Mouse (Mus musculus) urinary bladder, postnatal 0 days (tissue): ENCODE data around the gene Rdh1. TPM values are rescaled to one million over a fixed set of nuclear protein-coding genes. Genes with fewer than 3 reads are reported as not detected.

ENCODE experiments used
- polyA plus RNA-seq: library from polyadenylated mRNA; unstranded; fragments of >200 nt; fragmentation: Nextera tagmentation; extraction: Ambion mirVana; gene quantifications from 2 replicates; pipeline ENCODE4 v1.2.1, GENCODE M21; 2015

Gene Rdh1
- not detected in 2 replicates for polyA plus RNA-seq

DNA sequence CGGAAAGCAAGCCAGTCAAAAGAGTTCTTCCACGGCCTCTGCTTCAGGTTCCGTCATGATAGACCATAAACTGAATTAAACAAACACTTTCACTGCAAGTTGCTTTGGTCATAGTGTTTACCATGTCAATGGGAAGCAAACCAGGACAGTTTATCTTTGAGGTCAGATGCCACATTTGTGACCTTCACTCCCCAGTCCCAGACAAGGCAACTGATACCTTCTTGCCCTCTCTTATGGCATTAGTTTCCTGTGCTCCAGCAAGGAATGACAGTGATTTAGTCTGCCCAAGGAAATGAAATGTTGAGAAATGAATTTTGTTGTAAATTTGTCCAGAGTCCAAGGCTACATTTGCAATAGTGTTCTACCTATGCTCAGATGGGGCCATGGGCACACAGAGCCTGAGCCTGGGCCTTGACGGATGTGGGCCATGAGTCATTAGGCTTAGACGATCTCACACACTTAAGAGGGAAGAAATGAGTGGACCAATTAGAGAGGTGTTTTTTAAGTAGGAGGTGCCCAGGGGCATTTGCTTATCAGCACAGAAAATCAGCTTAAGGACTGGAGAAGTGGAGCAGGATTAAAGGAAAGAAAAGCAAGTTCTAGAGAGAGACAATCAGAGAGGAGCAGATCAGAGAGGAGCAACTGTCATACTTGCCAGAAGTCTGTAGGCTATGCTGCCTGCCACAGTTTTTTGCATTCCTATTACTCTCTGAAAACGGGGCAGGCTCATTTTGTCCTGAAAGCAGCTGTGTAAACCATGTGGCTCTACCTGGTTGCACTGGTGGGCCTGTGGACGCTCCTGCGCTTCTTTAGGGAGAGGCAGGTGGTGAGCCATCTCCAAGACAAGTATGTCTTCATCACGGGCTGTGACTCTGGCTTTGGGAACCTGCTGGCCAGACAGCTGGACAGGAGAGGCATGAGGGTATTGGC, at the start of gene Rdh1, which contains the start of gene Rdh16f1:
Rdh1 (plus strand) TSS at position 541 of the 930 bp plus-strand sequence.
Rdh16f1 (plus strand) TSS at position 607 of the 930 bp plus-strand sequence.

DNA sequence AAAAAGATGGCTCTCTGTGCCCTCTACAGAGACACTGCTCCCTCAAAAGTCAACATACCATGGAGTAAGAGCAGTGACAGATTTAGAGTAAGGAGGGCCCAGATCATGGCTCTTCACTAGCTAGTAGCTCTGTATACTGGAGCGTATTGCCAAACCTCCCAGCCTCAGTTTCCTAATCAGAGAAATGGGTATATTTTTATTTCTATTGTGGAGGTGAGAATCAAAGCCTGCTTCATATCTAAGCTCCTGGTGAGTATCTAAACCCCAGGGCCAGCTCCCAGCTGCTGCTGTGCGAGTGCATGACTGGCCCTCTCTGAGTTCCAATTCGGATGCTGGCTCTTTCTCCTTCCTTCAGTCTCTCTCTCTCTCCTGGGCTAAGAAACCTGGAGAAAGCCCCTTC, 35.3 kb upstream of the Rdh1 start, which contains the start of gene Tac2:
Tac2 (plus strand) TSS at position 301 of the 400 bp plus-strand sequence.

DNA sequence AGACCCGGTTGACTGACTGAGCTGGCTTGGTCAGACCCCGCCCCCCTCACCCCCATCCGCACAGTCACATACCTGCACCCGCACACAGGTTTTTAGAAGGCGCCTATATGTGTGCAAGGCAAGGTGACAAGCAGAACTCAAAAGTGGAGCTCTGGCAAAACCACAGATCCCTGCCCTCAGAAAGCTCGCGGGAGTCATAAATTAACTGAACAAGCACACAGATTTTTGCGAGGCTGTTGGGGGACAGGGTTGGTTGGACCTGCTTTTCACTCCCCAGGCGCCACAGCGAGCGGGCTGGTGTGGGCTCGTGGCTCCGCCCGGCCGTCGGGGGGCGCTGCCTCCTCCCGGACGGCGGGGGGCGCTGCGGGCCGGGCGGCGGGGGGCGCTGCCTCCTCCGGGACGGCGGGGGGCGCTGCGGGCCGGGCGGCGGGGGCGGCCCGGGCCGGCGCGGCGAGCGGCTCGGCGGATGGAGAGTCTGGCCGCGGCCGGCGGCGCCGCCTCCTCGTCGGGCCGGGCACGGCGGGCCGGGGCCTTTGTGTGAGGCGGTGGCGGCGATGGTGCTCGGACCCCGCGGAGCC, 20.3 kb upstream of the Rdh1 start, which contains the start of gene Zbtb39:
Zbtb39 (plus strand) TSS at position 456 of the 578 bp plus-strand sequence.

DNA sequence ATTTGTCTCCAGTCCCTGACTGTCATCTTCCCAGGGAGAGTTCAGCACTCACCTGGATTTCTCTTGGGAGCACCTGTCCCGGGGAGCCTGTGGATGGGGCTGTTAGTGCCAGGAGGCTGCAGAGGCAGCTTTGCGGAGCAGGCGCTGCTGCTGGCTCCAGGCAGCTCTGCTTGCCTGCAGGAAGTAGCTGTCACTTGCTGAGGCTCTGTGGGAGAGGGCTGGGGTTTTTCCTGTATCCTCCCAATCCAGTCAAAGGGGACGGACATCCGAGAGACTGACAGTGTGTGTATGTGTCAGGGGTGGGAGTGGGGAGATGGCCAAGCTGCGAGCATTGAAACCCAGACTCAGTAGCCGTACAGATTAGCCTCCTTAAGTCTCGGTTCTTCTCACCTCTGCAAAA, 8.0 kb upstream of the Rdh1 start, which contains the start of gene Gpr182:
Gpr182 (minus strand) TSS at position 185 of the 400 bp plus-strand sequence.

DNA sequence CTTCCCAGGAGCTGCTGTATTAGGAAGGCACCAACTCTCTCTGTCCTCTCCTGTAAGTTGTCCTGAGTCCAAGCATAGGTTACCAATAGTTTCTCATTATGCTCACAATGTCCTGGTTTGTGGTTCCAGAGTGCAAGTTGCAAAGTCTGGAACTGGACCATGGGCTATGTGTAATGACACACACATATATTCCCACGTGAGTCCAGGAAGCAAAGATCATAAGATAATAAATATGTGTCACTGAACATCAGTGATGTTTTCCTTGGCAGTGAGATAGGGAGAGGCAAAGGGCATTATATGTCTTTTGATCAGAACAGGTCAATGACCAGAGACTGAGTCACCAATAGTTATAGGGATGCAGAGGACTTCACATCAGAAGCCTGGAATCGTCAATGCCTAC, 16.5 kb downstream of the Rdh1 start, which contains the start of gene Rdh9:
Rdh9 (plus strand) TSS at position 376 of the 400 bp plus-strand sequence.

DNA sequence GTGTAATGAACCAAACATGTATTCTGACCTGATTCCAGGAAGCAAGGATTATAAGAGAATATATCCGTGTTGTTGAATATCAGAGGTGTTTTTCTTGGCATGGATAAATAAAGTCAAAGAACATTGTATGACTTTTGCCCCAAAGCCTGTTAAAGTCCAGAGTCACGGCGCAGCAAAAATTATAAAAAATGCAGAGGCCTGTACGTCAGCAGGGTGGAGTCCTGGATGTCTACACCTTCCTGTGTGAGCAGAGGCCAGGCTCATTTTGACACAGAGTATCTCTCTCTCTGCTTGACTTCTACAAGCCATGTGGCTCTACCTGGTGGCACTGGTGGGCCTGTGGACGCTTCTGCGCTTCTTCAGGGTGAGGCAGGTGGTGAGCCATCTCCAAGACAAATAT, 41.4 kb downstream of the Rdh1 start, which contains the start of gene Rdh16:
Rdh16 (plus strand) TSS at position 262 of the 400 bp plus-strand sequence.

Other genes with a start within 250 kb of the Rdh1 start
- gene Ndufa4l2, start 244.8 kb upstream of the Rdh1 start, polyA plus RNA-seq, result 272 and 390 TPM in 2 replicates
- 62.8 and 68.3 TPM in 2 replicates for gene Shmt2, start 237.3 kb upstream of the Rdh1 start, polyA plus RNA-seq
- 1.5 and 2.4 TPM in 2 replicates for gene Nxph4, start 225.2 kb upstream of the Rdh1 start, polyA plus RNA-seq
- gene Lrp1, start 138.6 kb upstream of the Rdh1 start, polyA plus RNA-seq, result 66.3 and 68.2 TPM in 2 replicates
- 40.9 and 44.7 TPM in 2 replicates for gene Stat6, start 116.7 kb upstream of the Rdh1 start, polyA plus RNA-seq
- 5.7 and 6.4 TPM in 2 replicates for gene Nemp1, start 92.8 kb upstream of the Rdh1 start, polyA plus RNA-seq
- gene Nab2, start 91.2 kb upstream of the Rdh1 start, polyA plus RNA-seq, result 13.3 and 15.3 TPM in 2 replicates
- 0.05 and 0.13 TPM in 2 replicates for gene Myo1a, start 54.6 kb upstream of the Rdh1 start, polyA plus RNA-seq
- not detected in 2 replicates for gene Tac2, start 35.2 kb upstream of the Rdh1 start, polyA plus RNA-seq
- 1.1 and 1.4 TPM in 2 replicates for gene Zbtb39, start 20.2 kb upstream of the Rdh1 start, polyA plus RNA-seq
- gene Gpr182, start 8.0 kb upstream of the Rdh1 start, polyA plus RNA-seq, result 0.54 and 0.60 TPM in 2 replicates
- not detected in 2 replicates for gene Rdh16f1, start 66 bp downstream of the Rdh1 start, polyA plus RNA-seq
- 0.14 and 0.27 TPM in 2 replicates for gene Rdh9, start 16.7 kb downstream of the Rdh1 start, polyA plus RNA-seq
- not detected in 2 replicates for gene Rdh16, start 41.4 kb downstream of the Rdh1 start, polyA plus RNA-seq
- gene Rdh19, start 90.2 kb downstream of the Rdh1 start, polyA plus RNA-seq, result not detected in 2 replicates
- gene Rdh16f2, start 106.8 kb downstream of the Rdh1 start, polyA plus RNA-seq, result not detected in 2 replicates
- gene Rdh7, start 129.1 kb downstream of the Rdh1 start, polyA plus RNA-seq, result 0.12 TPM in 1 of 2 replicates, not detected in the other
- 0.07 TPM in 1 of 2 replicates, not detected in the other for gene Sdr9c7, start 138.8 kb downstream of the Rdh1 start, polyA plus RNA-seq
- not detected in 2 replicates for gene Hsd17b6, start 247.9 kb downstream of the Rdh1 start, polyA plus RNA-seq